Mouse (Mus musculus) liver, postnatal 0 days (tissue): ENCODE data around the gene Ankrd44.

Source experiments
- CTCF ChIP-seq: sonication (generic); IDR thresholded peaks from 2 replicates; pipeline ENCODE4 v1.5.1; 2016; ENCODE audit warnings: antibody characterized with exemption, low read depth
- EP300 ChIP-seq: IDR thresholded peaks from 2 replicates; pipeline ENCODE4 v1.6.1; 2016; ENCODE audit warnings: antibody characterized with exemption, low read depth, mild to moderate bottlenecking

DNA sequence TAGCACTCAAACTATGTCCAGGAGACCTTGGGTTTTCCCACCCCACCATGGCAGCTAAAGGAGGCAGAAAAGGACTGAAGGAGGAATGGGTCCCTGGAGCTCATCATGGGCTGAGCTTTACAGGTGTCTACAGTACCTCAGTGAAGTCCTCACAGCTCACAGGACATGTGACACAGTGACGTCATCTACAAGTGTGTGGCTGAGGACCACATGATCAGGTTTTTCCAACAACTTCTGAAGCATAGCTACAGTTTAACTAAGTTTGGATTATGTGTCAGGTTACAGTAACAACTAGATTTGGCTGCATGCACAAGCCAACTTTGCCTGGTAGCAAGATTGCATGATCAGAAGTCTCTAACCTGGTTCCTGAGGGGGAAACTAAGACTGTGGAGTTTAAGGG lies 78.9 kb downstream of the Ankrd44 start:
- TF ChIP-seq CTCF (no peak), EP300 (no peak)
